Mouse (Mus musculus) liver, embryonic 13.5 days (tissue): ENCODE measurements around the gene Nr1d2. TPM values are rescaled to one million over a fixed set of nuclear protein-coding genes. Genes with fewer than 3 reads are reported as not detected.

Source experiments
- ATAC-seq: fragments of 200-750 bp; cut with Nextera tagmentation; 2 replicates; pipeline ENCODE4 v1.8.0; 2017; ENCODE audit warnings: low read depth, mild to moderate bottlenecking, moderate number of reproducible peaks, moderate library complexity
- DNase-seq: peaks from one replicate; pipeline ENCODE4 v3.0.0; 2022
- H3K27ac ChIP-seq: fragments of 300-500 bp; sonication (generic); 2 replicates; pipeline ENCODE4 v1.5.1; 2015; ENCODE audit warnings: moderate library complexity, mild to moderate bottlenecking, inconsistent platforms
- H3K27me3 ChIP-seq: fragments of 300-500 bp; sonication (generic); 2 replicates; pipeline ENCODE4 v1.6.1; 2015; ENCODE audit warnings: mild to moderate bottlenecking, inconsistent platforms
- H3K36me3 ChIP-seq: fragments of 300-500 bp; sonication (generic); 2 replicates; pipeline ENCODE4 v1.6.1; 2015; ENCODE audit warnings: mild to moderate bottlenecking, inconsistent platforms
- H3K4me1 ChIP-seq: fragments of 300-500 bp; sonication (generic); replicated peaks from 2 replicates; pipeline ENCODE4 v1.6.1; 2015; ENCODE audit warnings: inconsistent platforms
- H3K4me2 ChIP-seq: fragments of 300-500 bp; sonication (generic); 2 replicates; pipeline ENCODE4 v1.6.1; 2015; ENCODE audit warnings: inconsistent platforms, mild to moderate bottlenecking, moderate library complexity
- H3K4me3 ChIP-seq: fragments of 300-500 bp; sonication (generic); replicated peaks from 2 replicates; pipeline ENCODE4 v1.5.1; 2015; ENCODE audit warnings: mild to moderate bottlenecking, inconsistent platforms
- H3K9ac ChIP-seq: fragments of 300-500 bp; sonication (generic); 2 replicates; pipeline ENCODE4 v1.6.1; 2015; ENCODE audit warnings: mild to moderate bottlenecking, inconsistent platforms
- H3K9me3 ChIP-seq: fragments of 300-500 bp; sonication (generic); replicated peaks from 2 replicates; pipeline ENCODE4 v1.6.1; 2016; ENCODE audit warnings: inconsistent platforms
- microRNA-seq: library from miRNA; unstranded; fragments of <30 nt; microRNA quantifications from one replicate; pipeline ENCODE4, GENCODE M21; 2016
- polyA plus RNA-seq: library from polyadenylated mRNA; unstranded; fragments of >200 nt; fragmentation: Nextera tagmentation; extraction: Ambion mirVana; gene quantifications from 2 replicates; pipeline ENCODE4 v1.2.1, GENCODE M21; 2015

Gene Nr1d2
- polyA plus RNA-seq, 1 experiment from 2014 or later, result 1.4 TPM

- H3K4me2 ChIP-seq, result no peak overlapping the region
- ATAC-seq (no peak), DNase-seq (peak; percentile 9)
- no peaks in the 10 kb centered on the region for H3K27me3 ChIP-seq
- no peaks in the 10 kb centered on the region for H3K9me3 ChIP-seq
- no peak overlapping the region for H3K9ac ChIP-seq
- no peaks in the 10 kb centered on the region for H3K36me3 ChIP-seq
- H3K4me1 ChIP-seq, result no peaks in the 10 kb centered on the region
- H3K27ac ChIP-seq, result no peak overlapping the region
- H3K4me3 ChIP-seq, result no peak overlapping the region
These were observed 71.9 kb downstream of the Nr1d2 start for GRCm38 (mm10) chr14:18167041-18167440.

Small RNA genes within 50 kb of the gene (microRNA-seq; reads per million reads assigned to microRNA genes)
- gene Gm44469, result not detected

Other genes starting within 250 kb of the Nr1d2 start
- gene Nkiras1, start 32.0 kb upstream of the Nr1d2 start, polyA plus RNA-seq, result 10.0 and 10.9 TPM in 2 replicates
- 362 and 376 TPM in 2 replicates for gene Rpl15, start 32.3 kb upstream of the Nr1d2 start, polyA plus RNA-seq
- 52.7 and 55.1 TPM in 2 replicates for gene Ube2e1, start 92.7 kb upstream of the Nr1d2 start, polyA plus RNA-seq